Mouse (Mus musculus) CD4-positive helper T cell, adult 2 months (primary cell): ENCODE measurements around the gene Gm49325.

Experiments
- DNase-seq: peaks from one replicate; pipeline ENCODE4 v3.0.0-alpha.2; 2012; ENCODE audit warnings: low read depth, missing footprints, low spot score

Gm49325 gene

DNA sequence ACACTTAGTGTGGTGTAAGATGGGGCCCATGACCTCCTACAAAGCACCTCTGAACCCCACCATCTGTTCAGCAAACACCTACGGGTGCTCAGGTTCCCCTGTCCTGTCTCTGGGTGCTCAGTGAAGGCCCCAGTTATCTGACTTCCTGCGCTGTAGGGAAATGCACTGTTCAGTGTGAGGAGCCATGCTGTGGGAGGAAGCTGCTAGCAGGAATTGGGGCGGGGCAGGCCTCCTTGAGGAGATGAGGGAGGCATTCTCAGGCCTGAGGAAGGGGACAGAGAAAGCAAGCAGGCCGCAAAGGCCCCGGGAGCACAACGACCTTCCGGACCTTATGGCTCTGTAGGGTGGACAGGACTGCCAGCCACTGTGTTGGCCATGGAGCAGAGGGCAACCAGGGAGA lies 16.9 kb upstream of the Gm49325 start:
- DNase-seq: no peak

DNA sequence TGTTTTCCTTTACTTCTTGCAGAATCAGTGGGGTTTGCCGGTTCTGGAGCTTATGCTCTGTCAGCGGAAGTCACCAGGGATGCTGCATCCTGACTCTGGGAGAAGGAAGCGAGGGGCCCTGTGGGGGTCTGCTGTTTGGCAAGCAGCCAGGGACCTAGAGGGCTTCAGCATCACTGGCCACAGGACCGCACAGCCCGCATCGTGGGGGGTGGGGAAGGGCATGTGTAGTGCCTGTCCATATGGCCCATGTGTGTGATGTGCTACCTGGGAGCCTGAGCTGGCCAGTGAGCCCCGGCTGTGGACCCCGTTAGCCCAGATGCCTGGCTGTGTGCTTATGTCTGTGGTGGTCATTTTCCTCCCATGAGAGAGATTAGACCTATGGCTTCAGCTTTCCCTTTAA lies 16.2 kb upstream of the Gm49325 start:
- no peak for DNase-seq

DNA sequence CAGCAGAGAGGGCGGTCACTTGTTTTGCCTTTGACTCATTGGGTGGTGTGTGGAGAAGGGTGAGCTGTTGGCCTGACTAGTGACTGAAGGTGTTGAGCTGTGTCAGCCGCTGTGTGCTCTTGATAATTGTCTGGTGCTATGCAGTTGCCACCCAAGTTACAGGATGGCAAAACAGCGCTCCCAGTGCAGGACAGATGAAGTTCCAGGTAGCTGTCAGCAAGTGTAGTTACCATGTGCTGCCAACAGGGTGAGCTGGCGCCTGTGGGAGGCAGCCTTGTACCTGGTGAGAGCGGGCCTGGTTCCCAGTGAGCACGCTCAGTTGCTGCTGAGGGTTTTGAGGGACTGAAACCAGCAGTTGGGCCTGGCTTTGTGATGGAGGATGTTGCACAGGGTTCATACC lies 15.2 kb upstream of the Gm49325 start:
- DNase-seq: peak; percentile 83

DNA sequence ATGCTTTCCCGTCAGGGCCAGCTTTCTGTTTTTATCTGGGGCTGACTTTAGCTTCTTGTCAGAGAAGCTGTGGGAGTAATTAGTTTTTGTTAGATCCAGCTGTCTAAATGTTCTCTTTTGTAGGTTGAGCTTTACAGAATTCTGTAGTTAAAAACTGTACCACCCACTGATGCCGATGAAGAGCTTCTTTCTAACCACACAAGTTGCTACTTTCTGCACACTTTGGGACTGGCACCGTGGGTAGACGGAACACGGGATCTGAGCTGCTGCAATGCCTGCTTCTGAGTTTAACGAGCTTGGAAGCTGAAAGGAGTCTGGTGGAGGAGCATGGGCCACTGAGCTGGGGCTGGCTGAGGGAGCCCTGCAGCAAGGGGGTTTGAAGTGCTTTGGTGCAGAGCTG lies 14.5 kb upstream of the Gm49325 start:
- DNase-seq: no peak

DNA sequence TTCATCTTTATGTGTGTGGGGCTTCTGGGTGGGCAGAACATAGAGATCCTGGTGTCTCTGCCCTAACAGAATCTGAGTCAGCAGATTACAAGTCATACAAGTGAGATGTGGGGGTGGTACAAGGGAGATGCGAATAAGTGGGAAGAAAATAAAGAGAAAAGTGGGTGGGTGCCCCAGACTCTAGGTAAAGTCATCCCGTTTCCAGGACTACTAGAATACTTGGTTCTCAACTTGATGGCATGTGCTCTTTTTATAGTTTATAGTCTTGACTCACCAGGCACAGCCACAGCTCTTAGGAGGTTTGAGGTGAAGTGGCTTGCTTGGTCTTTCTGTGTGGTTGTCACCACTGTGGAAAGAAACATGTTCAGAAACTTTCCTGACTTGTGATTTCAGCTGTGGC lies 9.9 kb upstream of the Gm49325 start:
- DNase-seq: no peak

DNA sequence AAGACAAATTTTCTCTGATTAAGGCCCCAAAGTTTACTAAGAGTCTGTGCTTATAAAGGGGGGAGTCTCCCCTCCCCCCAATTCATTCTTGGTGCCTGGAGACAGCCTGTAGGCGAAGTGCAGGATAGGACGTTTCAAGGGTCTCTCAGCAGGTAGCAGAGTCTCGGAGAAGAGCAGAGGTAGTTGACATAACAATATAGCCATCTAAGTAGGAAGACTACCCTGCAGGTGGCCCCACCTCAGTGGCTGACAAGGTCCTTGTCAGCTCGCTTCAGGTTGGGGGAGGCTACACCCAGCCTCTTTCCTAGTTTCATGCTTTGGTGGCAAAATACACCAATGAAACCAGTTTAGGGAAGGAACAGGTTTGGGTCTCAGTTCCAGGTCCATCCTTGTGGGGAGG lies 3.0 kb upstream of the Gm49325 start:
- DNase-seq: no peak

DNA sequence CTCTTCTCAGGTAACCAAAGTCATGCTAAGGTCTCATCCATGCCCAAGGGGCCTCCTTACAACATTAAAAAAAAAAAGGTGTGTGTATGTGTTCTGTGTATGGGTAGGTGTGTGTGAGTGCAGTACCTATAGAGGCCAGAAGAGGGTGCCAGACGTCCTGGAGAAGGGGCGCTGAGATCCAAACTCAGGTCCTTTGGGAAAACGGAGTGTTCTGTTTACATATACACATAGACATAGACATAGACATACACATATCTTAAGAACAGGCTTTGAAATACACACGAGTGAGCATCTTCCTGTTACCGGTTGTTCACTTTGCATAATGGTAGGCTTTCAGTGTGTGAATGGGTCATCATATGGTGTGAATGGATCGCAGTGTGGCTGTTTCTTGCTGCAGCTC lies 1.9 kb upstream of the Gm49325 start:
- no peak for DNase-seq

DNA sequence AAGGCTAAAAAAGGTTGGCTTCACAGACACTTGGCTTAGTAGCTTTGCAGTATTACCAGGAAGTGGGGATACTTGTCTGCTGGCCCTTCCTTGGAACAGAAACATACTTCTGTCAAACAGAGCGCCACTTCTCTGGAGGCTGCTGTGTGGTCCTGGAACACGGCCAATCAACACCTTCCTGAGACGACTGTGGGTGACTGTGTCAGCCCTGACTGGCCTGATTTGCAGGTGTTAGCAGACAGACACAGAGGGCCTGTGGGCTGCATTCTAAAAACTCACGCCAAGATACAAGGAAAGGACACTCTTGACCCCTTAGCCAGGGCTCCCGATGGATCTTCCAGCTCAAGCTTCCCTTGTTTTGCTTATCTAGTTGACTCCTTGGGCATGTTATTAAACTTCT lies 1.0 kb upstream of the Gm49325 start:
- DNase-seq: peak; percentile 32

DNA sequence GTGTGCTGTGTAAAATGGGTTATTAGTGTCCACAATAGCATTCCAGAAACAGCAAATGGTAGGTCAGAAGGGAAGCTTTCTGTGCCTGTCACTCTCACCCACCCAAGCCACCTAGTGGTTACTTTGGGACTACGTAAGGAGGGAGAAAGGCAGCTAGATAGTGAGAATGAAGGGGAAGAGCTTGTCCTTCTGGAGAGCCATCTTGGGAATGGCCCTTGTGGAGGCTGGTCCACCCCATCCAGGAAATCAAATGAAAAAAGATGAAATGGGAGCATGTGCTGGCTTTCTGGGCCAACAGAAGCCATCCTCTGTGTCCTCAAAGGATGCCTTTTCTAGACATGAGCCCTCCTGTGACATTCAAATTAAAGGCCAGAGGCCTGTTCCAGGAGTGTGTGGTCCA lies 629 bp upstream of the Gm49325 start:
- DNase-seq: peak; percentile 72

DNA sequence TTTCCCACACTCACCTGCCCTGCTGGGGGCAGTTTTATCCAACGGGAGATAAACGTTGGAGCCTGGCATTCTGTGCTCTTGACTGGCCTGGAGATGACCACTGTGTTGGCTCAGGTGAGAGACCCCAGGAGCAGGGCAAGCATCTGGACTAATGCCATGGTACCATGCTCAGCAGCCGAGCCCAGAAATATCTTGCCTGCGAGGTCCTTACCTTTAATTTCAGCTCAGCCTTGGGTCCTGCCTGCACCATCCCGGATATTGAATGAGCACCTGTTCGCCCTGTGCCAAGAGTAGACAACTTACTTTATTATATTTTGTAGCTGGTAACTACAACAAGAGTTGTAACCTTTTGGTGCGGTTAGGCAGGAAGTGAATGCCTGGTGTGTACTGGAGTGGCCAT lies 858 bp downstream of the Gm49325 start:
- DNase-seq: peak; percentile 79

DNA sequence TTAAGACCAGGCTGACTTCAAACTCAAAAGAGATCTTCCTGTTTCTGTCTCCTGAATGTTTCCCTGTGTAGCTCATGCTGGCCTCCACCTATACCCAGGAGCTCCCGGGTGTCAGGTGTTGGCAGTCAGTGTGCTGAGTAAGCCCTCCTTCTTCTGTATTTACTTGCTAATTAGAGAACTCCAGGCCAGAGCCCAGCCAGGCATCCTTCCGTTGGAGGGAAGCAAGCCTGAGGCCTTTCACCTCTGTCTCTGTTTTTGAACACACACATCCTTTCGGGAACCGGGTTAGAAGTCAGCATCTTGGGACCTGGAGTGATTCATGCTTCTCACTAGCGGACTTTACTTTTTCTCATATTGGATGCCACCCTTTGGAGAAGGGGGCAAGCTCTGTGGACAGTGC lies 1.4 kb downstream of the Gm49325 start:
- no peak for DNase-seq

DNA sequence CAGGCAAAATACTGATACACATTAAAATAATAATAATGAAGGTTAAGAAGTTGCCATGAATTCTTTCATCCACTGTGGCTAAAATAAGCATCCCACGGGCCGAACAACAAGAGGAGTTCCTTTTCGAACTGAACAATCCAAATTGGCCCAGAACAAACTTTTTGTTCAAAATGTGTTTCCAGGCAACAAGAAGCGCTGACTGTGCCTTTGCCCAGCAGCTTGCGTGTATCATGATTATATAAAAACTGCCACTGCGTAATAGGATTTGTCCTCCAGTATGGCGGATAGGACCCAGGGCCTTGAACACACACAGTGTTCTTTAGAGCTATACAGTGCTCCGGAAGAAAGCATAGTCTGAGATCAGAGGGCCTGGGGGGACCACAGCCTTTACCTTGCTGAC lies 2.6 kb downstream of the Gm49325 start:
- no peak for DNase-seq

DNA sequence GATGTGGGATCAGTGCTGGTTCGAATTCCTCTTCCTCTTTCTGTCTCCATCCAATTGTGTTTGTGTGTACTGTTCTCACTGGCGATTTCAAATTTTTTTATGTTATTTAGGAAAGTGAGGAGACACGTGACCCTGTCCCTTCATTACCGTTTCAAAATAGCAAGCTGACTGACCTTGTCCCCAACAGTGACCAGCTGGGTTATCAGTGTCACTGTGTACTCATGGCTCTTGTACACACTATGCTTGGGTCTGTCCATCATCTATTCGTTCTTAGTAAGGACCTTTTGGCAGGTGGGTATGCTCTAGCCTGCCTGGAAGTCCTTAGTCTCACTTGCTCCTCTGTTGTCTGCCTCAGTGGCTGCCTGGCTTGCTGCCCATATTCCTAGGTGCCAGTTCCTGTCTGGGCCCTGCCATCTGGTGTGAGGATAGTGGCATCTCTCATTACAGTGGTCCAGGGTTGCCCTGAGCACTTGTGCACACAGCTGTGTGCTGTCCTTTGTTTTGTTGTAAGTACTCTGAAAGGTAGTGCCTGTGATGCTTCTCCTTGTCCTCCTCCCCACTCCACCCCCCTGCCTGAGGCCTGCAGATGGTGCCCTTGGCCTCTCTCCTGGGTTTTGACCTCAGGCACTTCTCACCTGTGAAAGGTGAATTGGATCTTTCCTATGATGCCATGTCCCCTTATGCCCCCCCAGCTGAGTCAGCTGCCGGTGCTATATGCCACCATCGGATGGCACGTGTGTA lies 4.4 kb downstream of the Gm49325 start:
- DNase-seq: no peak

DNA sequence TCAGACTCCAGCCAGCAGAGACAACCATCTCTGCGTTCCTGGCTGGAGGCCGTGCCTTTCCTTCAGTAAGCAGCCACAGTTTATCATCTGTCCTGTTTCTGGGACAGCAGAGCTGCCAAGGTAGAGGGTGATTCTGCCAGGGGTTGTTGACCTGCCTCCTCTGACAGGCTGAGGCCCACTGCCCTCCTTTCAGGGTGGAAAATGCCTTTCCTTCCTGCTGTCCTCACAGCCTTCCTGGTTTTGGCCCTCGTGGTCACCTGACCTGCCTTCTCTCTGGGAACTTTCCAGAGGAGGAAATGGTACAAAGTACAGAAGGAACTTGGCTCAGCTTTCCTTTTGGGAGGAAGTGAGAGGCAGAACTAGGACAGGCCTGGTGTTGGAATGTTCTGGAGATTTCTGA lies 7.4 kb downstream of the Gm49325 start:
- no peak for DNase-seq

DNA sequence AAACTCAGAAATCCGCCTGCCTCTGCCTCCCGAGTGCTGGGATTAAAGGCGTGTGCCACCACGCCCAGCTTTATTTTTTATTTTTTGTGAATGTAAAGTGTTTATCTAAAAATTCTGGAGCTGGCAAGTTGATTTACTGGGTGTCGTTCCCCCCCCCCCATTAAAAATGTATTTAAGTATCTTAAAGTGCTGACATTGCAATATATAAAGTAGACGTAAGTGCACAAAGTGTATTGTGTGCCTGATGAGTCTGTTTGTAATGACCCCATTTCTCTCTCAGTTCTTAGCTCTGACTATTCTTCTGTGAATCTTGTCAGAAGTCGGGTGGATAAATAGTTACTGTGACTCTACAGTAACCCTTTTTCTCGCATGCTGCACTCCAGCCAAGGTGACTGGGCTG lies 9.7 kb downstream of the Gm49325 start:
- DNase-seq: no peak

DNA sequence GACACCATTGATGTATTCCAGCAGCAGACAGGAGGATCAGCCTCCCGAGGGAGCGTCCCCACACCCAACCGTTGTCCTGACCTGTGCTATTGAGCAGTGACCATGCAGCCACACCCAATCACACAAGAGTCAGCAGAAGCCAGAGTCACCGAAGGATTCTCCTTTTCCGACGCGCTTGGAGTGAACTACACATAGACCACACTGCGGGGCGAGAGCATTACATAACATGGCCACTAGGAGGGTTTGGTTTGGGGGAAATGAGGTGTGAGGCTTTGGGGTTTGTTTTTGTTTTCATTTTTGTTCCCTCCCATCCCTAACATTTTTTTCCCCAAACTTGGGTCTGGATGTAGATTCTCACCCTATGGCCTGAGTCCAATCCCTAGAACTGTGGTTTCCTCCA lies 10.2 kb downstream of the Gm49325 start:
- DNase-seq: no peak

DNA sequence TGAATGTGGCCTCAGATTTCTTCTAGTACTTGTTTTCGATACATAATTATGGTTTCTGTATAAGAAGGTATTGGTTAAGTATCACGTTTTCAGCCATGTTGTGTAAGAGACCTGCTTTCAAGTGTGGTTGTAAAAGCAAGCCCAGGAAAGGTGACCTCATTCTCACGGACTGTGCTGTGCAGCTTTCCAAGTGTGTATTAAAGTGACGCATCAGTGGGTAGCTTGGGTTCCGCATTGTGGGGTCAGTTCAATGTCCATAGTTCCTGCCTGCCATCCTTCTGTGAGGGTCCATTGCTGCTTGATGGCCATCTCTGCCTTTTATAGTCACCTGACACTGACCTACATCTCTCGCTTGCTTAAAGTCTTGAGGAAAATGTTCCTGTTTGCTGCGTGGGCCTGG lies 10.9 kb downstream of the Gm49325 start:
- no peak for DNase-seq

DNA sequence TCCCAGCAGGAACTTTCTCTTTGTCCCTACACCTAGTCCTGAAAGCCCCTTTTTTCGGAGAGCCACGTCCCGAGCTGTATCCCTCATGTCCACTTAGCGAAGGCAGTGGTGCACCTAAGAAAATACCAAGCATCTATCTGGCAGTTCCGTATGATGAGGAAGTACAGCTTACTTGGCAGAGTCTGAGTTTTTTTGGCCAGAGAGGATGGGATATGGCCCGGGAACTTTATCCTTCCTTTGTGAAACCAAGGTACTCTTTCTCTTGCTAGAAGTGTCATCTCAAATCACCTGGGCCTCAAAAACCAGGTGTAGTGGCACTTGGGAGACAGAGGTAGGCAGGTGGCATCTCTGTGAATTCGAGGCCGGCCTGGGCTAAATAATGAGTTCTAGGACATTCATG lies 15.5 kb downstream of the Gm49325 start:
- DNase-seq: no peak

DNA sequence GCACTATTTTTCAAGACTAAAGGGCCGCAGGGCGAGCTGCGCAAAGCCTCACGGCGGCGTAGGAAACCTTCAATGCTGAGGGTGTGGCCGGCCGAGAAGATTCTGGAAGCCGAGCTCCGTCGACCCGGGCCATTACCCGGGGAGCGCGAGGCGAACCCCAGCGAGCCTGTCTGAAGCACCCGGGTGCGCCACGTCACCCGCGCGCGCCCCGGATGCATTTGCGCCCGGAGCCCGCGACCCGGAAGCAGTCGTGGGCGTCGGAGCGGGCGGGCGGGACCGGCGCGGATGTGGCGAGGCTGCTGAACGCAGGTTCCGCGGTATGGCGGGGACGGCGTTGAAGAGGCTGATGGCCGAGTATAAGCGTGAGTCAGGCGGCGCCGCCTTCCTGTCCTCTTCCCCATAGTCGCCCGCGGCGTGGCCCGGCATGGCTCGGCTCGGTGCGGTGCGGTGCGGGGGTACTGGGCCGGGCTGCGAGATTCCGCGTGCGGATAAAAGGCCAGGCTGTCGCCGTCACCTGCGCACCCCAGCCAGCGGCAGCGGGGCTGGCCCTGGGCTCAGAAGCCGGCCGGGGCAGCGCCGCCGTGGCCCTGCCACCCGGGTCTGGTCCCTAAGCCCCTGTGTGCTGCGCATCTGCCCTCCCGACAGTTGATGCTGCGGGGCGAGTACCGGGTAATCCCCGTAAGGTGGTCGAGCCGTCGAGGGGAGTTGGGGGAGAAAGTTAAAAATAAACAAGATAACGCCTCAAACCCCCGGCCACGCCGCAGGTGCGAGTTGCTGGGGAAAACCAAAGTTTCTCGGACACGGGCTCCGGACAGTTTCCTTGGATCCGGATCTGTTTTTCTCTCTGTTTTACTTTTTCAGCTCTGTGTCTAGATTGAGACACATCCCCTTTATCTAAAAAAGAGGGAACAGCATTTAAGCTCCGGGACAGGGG lies 16.3 kb downstream of the Gm49325 start, which contains the start of gene Ube2g2:
Gene Ube2g2 (plus strand): TSS at position 221 of the 934 bp plus-strand sequence.
- DNase-seq: peak; percentile 98

DNA sequence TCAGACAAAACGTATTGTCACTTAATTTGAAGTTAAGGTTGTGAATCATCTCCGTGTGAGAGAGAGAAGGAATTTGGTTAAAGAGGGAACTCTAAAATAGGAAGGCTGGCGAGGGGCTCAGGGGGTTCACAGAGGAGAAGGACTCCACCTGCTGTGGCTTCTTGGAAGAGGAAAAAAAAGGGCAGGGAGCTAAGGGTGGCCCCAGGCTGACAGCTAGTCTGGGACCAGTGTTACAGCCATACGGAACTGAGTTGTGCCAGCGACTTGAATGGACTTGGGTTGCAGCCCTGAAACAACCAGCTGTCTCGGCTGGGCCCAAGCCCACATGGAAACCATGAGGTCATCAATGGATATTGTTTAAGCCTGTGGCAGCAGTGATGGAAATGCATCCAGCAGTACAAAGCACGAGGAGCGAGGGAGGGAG lies 17.1 kb downstream of the Gm49325 start:
- DNase-seq: peak; percentile 48

DNA sequence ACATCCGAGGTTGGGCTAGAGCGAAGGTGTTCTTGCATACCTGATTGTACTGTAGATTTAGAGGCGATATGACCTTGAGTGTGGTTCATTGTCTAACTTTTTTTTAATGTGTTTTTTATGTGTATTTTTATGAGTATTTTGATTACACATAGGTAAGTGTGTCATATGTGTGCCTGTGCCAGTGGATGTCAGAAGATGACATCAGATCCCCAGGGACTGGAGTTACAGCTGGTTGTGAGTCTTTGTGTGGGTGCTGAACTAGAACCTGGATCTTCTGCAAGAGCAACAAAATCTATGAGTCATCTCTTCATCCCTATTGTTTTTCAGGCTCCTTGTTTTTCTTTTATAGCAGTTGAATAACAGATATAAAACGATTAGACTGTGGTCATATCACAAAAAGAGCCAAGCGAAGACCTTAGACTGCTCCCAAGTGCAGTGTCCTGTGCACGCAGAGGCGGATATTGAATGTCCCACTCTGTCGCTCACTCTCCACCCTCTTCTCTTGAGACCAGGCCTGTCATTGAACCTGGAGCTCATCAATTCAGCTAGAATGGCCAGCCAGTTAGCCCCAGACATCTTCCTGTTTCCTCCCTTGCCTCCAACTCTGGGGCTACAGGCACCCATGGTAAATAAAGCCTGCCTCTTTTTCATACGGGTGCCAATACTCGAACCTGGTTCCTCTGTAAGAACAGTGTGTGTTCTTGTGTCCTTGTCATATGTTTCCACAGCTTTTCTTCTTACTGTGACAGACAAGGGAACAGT lies 17.8 kb downstream of the Gm49325 start:
- no peak for DNase-seq

DNA sequence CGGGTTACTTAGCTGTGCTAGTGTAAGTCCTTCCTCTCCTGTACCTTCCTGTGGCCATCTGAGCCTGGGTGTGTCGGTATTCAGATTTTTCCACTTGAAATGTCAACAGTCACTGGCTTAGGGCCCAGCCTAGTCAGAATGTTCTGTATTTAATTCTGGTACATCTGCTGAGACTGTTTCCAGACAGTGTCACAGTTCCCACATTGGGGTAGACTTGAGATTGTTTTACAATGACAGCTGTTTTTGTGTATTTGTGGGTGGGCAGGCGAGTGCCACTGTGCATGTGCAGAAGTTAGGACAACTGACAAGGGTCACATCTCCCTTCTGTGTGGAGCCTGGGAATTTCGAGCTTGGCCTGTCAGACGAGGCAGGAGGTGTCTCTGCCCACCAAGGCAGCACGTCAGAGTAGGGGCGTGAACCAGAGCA lies 18.6 kb downstream of the Gm49325 start:
- DNase-seq: no peak
